In the genomic region with DNA sequence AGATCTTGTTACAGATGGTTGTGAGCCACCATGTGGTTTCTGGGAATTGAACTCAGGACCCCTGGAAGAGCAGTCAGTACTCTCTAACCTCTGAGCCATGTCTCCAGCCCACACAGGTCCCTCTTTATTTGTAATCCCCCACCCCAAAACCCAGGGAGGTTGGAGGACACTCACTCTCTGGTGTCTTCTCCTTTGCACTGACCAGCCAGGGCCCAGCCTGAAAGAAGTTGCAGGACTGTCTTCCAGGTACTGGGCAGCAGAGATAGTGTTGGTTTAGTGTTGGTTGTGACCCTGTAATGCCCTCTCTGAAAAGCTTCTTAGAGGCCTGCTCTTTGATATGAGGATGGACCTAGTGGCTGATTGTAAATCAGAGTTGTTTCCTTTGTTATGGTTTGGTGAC, we compare ENCODE assay signal across 8 mouse cellular contexts. TPM values are rescaled to one million over a fixed set of nuclear protein-coding genes. Genes with fewer than 3 reads are reported as not detected.
DNase-seq lines count a peak whose midpoint lies in the region; ATAC-seq and TF ChIP-seq lines count a peak whose summit lies in the region.
"Had no signal": no experiment of that assay in that cellular context is flagged by ENCODE, and none has a peak within 500 bp of the region (broad histone marks: within the 10 kb centered on the region; RNA-seq: fewer than 3 reads in every experiment).

No protein-coding gene starts in this region.

- peak overlapping the region; percentile 57 for H3K4me2 ChIP-seq in lung, embryonic 16.5 days (ENCODE audit: low read depth, low read length)
- peak overlapping the region; percentile 59 for H3K4me2 ChIP-seq in forebrain, embryonic 15.5 days (replicated peaks)
- H3K4me2 ChIP-seq in limb, embryonic 14.5 days (replicated peaks; ENCODE audit: low read depth, low read length, severe bottlenecking), result peak overlapping the region; percentile 53
- H3K4me2 ChIP-seq in stomach, embryonic 15.5 days, result peak overlapping the region; percentile 45

- H3K9ac ChIP-seq in lung, embryonic 16.5 days (ENCODE audit: low read length), result peak overlapping the region; percentile 71
- peak overlapping the region; percentile 68; the same call in 1 of the 2 replicates for H3K9ac ChIP-seq in forebrain, embryonic 15.5 days (replicated peaks)
- peak overlapping the region; percentile 78; the same call in 1 of the 2 replicates for H3K9ac ChIP-seq in limb, embryonic 14.5 days (ENCODE audit: low read depth, low read length, severe bottlenecking)
- H3K9ac ChIP-seq in stomach, embryonic 15.5 days, result no peak overlapping the region; the same call in 1 of the 2 replicates

- H3K27me3 ChIP-seq in lung, embryonic 16.5 days (ENCODE audit: control insufficient read depth, insufficient read depth, low read depth, low read length), result no peaks in the 10 kb centered on the region
- H3K27me3 ChIP-seq in forebrain, embryonic 15.5 days, result no peaks in the 10 kb centered on the region
- H3K27me3 ChIP-seq in limb, embryonic 14.5 days (ENCODE audit: control insufficient read depth, insufficient read depth, low read length), result no peaks in the 10 kb centered on the region
- H3K27me3 ChIP-seq in stomach, embryonic 15.5 days (replicated peaks), result no peaks in the 10 kb centered on the region

- H3K4me1 ChIP-seq in lung, embryonic 16.5 days (replicated peaks; ENCODE audit: control insufficient read depth, insufficient read depth, low read length), result peaks cover 4% of the 10 kb centered on the region
- H3K4me1 ChIP-seq in forebrain, embryonic 15.5 days, result peaks cover 5% of the 10 kb centered on the region
- peaks cover 3% of the 10 kb centered on the region; the same call in 1 of the 2 replicates for H3K4me1 ChIP-seq in limb, embryonic 14.5 days (ENCODE audit: control insufficient read depth, insufficient read depth, low read length)
- H3K4me1 ChIP-seq in stomach, embryonic 15.5 days, result no peaks in the 10 kb centered on the region

- no peak for ATAC-seq in lung, embryonic 16.5 days (ENCODE audit: low read depth)
- ATAC-seq in forebrain, embryonic 15.5 days (replicated peaks), result no peak
- ATAC-seq in limb, embryonic 14.5 days (ENCODE audit: low FRiP score, low read depth), result no peak
- no peak for ATAC-seq in stomach, embryonic 15.5 days (ENCODE audit: insufficient read depth, low FRiP score, low read depth)

- TF ChIP-seq POLR2A in limb, embryonic 14.5 days (IDR thresholded peaks at IDR 0.05; ENCODE audit: borderline replicate concordance, extremely low read depth, insufficient read depth, insufficient read length), result no peak

- peak overlapping the region; percentile 56 for H3K4me3 ChIP-seq in lung, embryonic 16.5 days (ENCODE audit: low read length)
- H3K4me3 ChIP-seq in forebrain, embryonic 15.5 days, result peak overlapping the region; percentile 76
- peak overlapping the region; percentile 73 for H3K4me3 ChIP-seq in limb, embryonic 14.5 days (replicated peaks; ENCODE audit: low read length)
- H3K4me3 ChIP-seq in stomach, embryonic 15.5 days (replicated peaks), result peak overlapping the region; percentile 76

- DNase-seq in lung, postnatal 14 days, result no peak
- no peak for DNase-seq in limb, embryonic 14.5 days (ENCODE audit: low spot score)
- DNase-seq in spleen, postnatal 14 days (ENCODE audit: low spot score in 2 of 2), result no peak
- no peak for DNase-seq in testis, postnatal 10 days (ENCODE audit: low spot score)
- DNase-seq: adrenal gland, postnatal 14 days had no signal

- H3K9me3 ChIP-seq in lung, embryonic 16.5 days (ENCODE audit: control insufficient read depth, low read length), result no peaks in the 10 kb centered on the region
- no peaks in the 10 kb centered on the region for H3K9me3 ChIP-seq in forebrain, embryonic 15.5 days
- H3K9me3 ChIP-seq in limb, embryonic 14.5 days (ENCODE audit: control insufficient read depth, low read length), result no peaks in the 10 kb centered on the region
- H3K9me3 ChIP-seq in stomach, embryonic 15.5 days, result no peaks in the 10 kb centered on the region

- no peak overlapping the region for H3K27ac ChIP-seq in lung, embryonic 16.5 days (ENCODE audit: low read length)
- 0 out of 2 replicates have a peak overlapping the region, but pooled peaks have one; percentile 83 for H3K27ac ChIP-seq in forebrain, embryonic 15.5 days (replicated peaks)
- H3K27ac ChIP-seq in limb, embryonic 14.5 days (replicated peaks; ENCODE audit: low read depth, low read length), result no peak overlapping the region
- no peak overlapping the region for H3K27ac ChIP-seq in stomach, embryonic 15.5 days

- H3K36me3 ChIP-seq in lung, embryonic 16.5 days (ENCODE audit: control insufficient read depth, insufficient read depth, low read length), result no peaks in the 10 kb centered on the region
- H3K36me3 ChIP-seq in forebrain, embryonic 15.5 days, result no peaks in the 10 kb centered on the region
- H3K36me3 ChIP-seq in limb, embryonic 14.5 days (ENCODE audit: control insufficient read depth, insufficient read depth, low read length), result no peaks in the 10 kb centered on the region
- no peaks in the 10 kb centered on the region for H3K36me3 ChIP-seq in stomach, embryonic 15.5 days

RNA-seq across cellular contexts. Expression of gene 2010315B03Rik, which starts 1.0 kb away (rescaled TPM):
- polyA plus RNA-seq in lung, embryonic 16.5 days (2015; fragmentation: Nextera tagmentation; extraction: Ambion mirVana), result 11.2 and 11.5 TPM in 2 replicates
- 9.0 and 10.9 TPM in 2 replicates for polyA plus RNA-seq in forebrain, embryonic 15.5 days (2015; fragmentation: Nextera tagmentation; extraction: Ambion mirVana)
- polyA plus RNA-seq in limb, embryonic 14.5 days (2012; rRNA removed), result 8.7 and 11.7 TPM in 2 replicates
- polyA plus RNA-seq in limb, embryonic 14.5 days (2014; fragmentation: Nextera tagmentation; extraction: Ambion mirVana), result 5.0 and 5.5 TPM in 2 replicates
- 12.5 and 13.3 TPM in 2 replicates for polyA plus RNA-seq in stomach, embryonic 15.5 days (2015; fragmentation: Nextera tagmentation; extraction: Ambion mirVana)
